Mouse (Mus musculus) hindlimb bud, embryonic 11.5 days (tissue): ENCODE measurements around the gene Rab5if.

ENCODE experiments used
- DNase-seq: peaks from one replicate; pipeline ENCODE4 v3.0.0-alpha.2; 2012; ENCODE audit warnings: low read depth, low spot score; ENCODE audit errors: extremely low spot score

The Rab5if gene

GRCm38 (mm10) chr2:156919796-156920195 lies 56.9 kb downstream of the Rab5if start:
- DNase-seq: no peak

DNA sequence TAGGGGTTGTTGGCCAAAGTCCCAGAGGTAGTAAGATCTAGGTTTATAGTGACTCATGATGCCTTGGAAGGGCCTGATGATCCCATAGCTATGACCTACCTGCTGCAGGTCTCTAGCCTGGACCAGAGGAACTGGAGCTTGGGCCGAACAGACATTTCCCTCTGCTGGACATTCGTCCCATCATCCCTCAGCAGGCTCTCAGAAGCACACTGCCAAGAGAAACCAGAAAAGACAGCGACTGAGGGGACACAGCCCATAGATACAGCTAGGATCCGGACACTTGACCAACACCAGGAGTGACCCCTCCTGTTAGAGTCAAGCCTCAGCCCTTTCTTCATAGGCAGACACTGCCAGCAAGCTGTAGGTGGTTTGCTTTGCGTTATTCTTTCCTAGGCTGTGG lies 60.1 kb downstream of the Rab5if start:
- DNase-seq: no peak
